Mouse (Mus musculus): ENCODE measurements around the gene Cyp4f16. TPM values are rescaled to one million over a fixed set of nuclear protein-coding genes. Genes with fewer than 3 reads are reported as not detected.
"Not testable (repeated sequence)": the region's sequence is repeated elsewhere in the genome, so short reads cannot be mapped to it uniquely, and the experiment has no call there.

Gene Cyp4f16
- polyA plus RNA-seq (2012; rRNA removed): 17.0 and 18.4 TPM in 2 replicates

GRCm38 (mm10) chr17:32536051-32536866 lies at the start of gene Cyp4f16:
TSS of gene Cyp4f16 (plus strand) at chr17:32536558.
- H3K27me3 ChIP-seq (ENCODE audit: control insufficient read depth, insufficient read depth, low read length); H3K36me3 ChIP-seq (ENCODE audit: control insufficient read depth, insufficient read depth, low read length): not testable (repeated sequence)
- TF ChIP-seq POLR2A (IDR thresholded peaks at IDR 0.05; ENCODE audit: control insufficient read depth, extremely low read depth, insufficient read depth, low read length, poor library complexity): 0 out of 2 replicates have a peak, but pooled peaks have one; percentile 28
- DNase-seq: peak; percentile 81
- WGBS: 7% methylated on average over 5 of the region's 5 CpGs
- H3K4me1 ChIP-seq (replicated peaks; ENCODE audit: control insufficient read depth, insufficient read depth, low read length): peaks cover 30% of the 10 kb centered on the region
- H3K4me3 ChIP-seq (ENCODE audit: control insufficient read depth, insufficient read depth, low read length): peak within 1 kb of the TSS; percentile 37
- peak within 1 kb of the TSS; percentile 22; the same call in 1 of the 2 replicates for H3K27ac ChIP-seq (ENCODE audit: control insufficient read depth, insufficient read depth, low read length)

GRCm38 (mm10) chr17:32492349-32492980 lies 43.9 kb upstream of the Cyp4f16 start:
- Histone ChIP-seq H3K4me3 (ENCODE audit: control insufficient read depth, insufficient read depth, low read length) (peak overlapping the region; percentile 32), H3K36me3 (ENCODE audit: control insufficient read depth, insufficient read depth, low read length) (no peaks in the 10 kb centered on the region), H3K27me3 (ENCODE audit: control insufficient read depth, insufficient read depth, low read length) (no peaks in the 10 kb centered on the region), H3K27ac (ENCODE audit: control insufficient read depth, insufficient read depth, low read length) (no peak overlapping the region), H3K4me1 (replicated peaks; ENCODE audit: control insufficient read depth, insufficient read depth, low read length) (no peaks in the 10 kb centered on the region; the same call in 1 of the 2 replicates)
- DNase-seq: no peak
- WGBS: 29% methylated on average over 30 of the region's 30 CpGs
- no peak for TF ChIP-seq CTCF (IDR thresholded peaks at IDR 0.05; ENCODE audit: borderline replicate concordance, control insufficient read depth, extremely low read depth, insufficient read depth, low read length, poor library complexity)
- TF ChIP-seq POLR2A (IDR thresholded peaks at IDR 0.05; ENCODE audit: control insufficient read depth, extremely low read depth, insufficient read depth, low read length, poor library complexity): no peak

DNA sequence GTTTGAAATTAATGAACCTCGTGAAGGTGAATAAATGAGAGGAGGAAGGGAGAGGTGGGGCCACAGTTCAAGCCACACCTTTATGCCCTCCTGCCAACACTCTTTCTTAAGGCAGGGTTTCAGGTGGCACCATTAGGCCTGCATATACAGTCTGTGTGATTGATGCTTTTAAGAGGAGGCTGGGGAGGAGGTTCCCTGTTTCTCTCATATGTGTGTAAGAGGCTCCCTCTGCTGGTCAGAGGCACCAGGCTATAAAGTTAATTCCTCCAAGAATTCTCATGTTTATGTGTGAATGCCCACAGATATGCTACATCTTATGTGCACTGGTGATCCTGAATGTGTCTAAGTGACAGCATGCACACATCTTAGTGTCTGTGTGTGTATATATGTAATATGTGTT lies 41.8 kb upstream of the Cyp4f16 start:
- no peak overlapping the region for H3K27ac ChIP-seq (ENCODE audit: control insufficient read depth, insufficient read depth, low read length)
- no peaks in the 10 kb centered on the region; the same call in 1 of the 2 replicates for H3K4me1 ChIP-seq (replicated peaks; ENCODE audit: control insufficient read depth, insufficient read depth, low read length)
- no peak for TF ChIP-seq CTCF (IDR thresholded peaks at IDR 0.05; ENCODE audit: borderline replicate concordance, control insufficient read depth, extremely low read depth, insufficient read depth, low read length, poor library complexity)
- no peak for TF ChIP-seq POLR2A (IDR thresholded peaks at IDR 0.05; ENCODE audit: control insufficient read depth, extremely low read depth, insufficient read depth, low read length, poor library complexity)
- no peaks in the 10 kb centered on the region for H3K27me3 ChIP-seq (ENCODE audit: control insufficient read depth, insufficient read depth, low read length)
- no peaks in the 10 kb centered on the region for H3K36me3 ChIP-seq (ENCODE audit: control insufficient read depth, insufficient read depth, low read length)
- DNase-seq: peak; percentile 69
- no peak overlapping the region for H3K4me3 ChIP-seq (ENCODE audit: control insufficient read depth, insufficient read depth, low read length)
- WGBS: 48% methylated on average over 1 of the region's 1 CpGs

- H3K4me1 ChIP-seq (replicated peaks; ENCODE audit: control insufficient read depth, insufficient read depth, low read length); DNase-seq: not testable (repeated sequence)
- 91% methylated on average over 4 of the region's 4 CpGs for WGBS
These were observed 35.8 kb upstream of the Cyp4f16 start for GRCm38 (mm10) chr17:32500511-32500910.

DNA sequence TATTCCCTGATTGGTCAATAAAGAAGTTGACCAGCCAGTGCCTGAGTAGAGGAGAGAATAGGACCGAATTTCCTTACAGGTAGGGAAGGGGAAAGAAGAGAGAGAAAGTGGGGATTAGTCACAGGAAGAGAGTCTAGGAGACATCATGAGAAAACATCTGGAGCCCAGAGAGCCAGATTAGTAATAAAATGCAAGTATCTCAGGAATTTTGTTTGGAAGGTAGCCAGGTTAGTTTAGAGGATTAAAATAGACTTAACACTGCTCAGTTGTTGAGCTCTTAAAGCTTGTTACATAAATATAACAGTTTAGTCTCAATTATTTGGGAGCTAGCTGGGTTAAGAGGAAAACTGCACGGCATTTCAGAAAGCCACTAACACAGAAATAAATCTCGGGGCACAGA lies 35.3 kb upstream of the Cyp4f16 start:
- no peak overlapping the region for H3K27ac ChIP-seq (ENCODE audit: control insufficient read depth, insufficient read depth, low read length)
- no peaks in the 10 kb centered on the region for H3K27me3 ChIP-seq (ENCODE audit: control insufficient read depth, insufficient read depth, low read length)
- WGBS: 92% methylated on average over 3 of the region's 3 CpGs
- TF ChIP-seq CTCF (IDR thresholded peaks at IDR 0.05; ENCODE audit: borderline replicate concordance, control insufficient read depth, extremely low read depth, insufficient read depth, low read length, poor library complexity): no peak
- no peak for TF ChIP-seq POLR2A (IDR thresholded peaks at IDR 0.05; ENCODE audit: control insufficient read depth, extremely low read depth, insufficient read depth, low read length, poor library complexity)
- H3K4me1 ChIP-seq (replicated peaks; ENCODE audit: control insufficient read depth, insufficient read depth, low read length): peaks cover 4% of the 10 kb centered on the region; the same call in 1 of the 2 replicates
- H3K36me3 ChIP-seq (ENCODE audit: control insufficient read depth, insufficient read depth, low read length): no peaks in the 10 kb centered on the region
- no peak for DNase-seq
- H3K4me3 ChIP-seq (ENCODE audit: control insufficient read depth, insufficient read depth, low read length): no peak overlapping the region

More at GRCm38 (mm10) chr17:32500511-32500910, 35.8 kb upstream of the Cyp4f16 start:
- not testable (repeated sequence) for H3K27ac ChIP-seq (ENCODE audit: control insufficient read depth, insufficient read depth, low read length); H3K4me3 ChIP-seq (ENCODE audit: control insufficient read depth, insufficient read depth, low read length); H3K36me3 ChIP-seq (ENCODE audit: control insufficient read depth, insufficient read depth, low read length); H3K27me3 ChIP-seq (ENCODE audit: control insufficient read depth, insufficient read depth, low read length)

GRCm38 (mm10) chr17:32503111-32503510 lies 33.2 kb upstream of the Cyp4f16 start:
- Histone ChIP-seq H3K27me3 (ENCODE audit: control insufficient read depth, insufficient read depth, low read length) (no peaks in the 10 kb centered on the region), H3K27ac (ENCODE audit: control insufficient read depth, insufficient read depth, low read length) (no peak overlapping the region), H3K4me1 (replicated peaks; ENCODE audit: control insufficient read depth, insufficient read depth, low read length) (peaks cover 12% of the 10 kb centered on the region), H3K4me3 (ENCODE audit: control insufficient read depth, insufficient read depth, low read length) (no peak overlapping the region), H3K36me3 (ENCODE audit: control insufficient read depth, insufficient read depth, low read length) (no peaks in the 10 kb centered on the region)
- TF ChIP-seq POLR2A (IDR thresholded peaks at IDR 0.05; ENCODE audit: control insufficient read depth, extremely low read depth, insufficient read depth, low read length, poor library complexity) (no peak), CTCF (IDR thresholded peaks at IDR 0.05; ENCODE audit: borderline replicate concordance, control insufficient read depth, extremely low read depth, insufficient read depth, low read length, poor library complexity) (no peak)
- DNase-seq: no peak
- 86% methylated on average over 2 of the region's 2 CpGs for WGBS
